Mouse (Mus musculus) neural tube, embryonic 15.5 days (tissue): ENCODE measurements at regions not wholly inside any gene's neighbourhood (a gene's known extent, or its start where the extent isn't known, plus 50 kb on each side); places are given as distances from the start of the nearest gene placed in this dataset.
"Not testable (repeated sequence)": the region's sequence is repeated elsewhere in the genome, so short reads cannot be mapped to it uniquely, and the experiment has no call there.

ENCODE experiments used
- ATAC-seq: fragments of 200-750 bp; cut with Nextera tagmentation; 2 replicates; pipeline ENCODE4 v1.8.0; 2017; ENCODE audit warnings: mild to moderate bottlenecking, moderate TSS enrichment, moderate library complexity; ENCODE audit not compliant: low FRiP score
- H3K27ac ChIP-seq: fragments of 300-500 bp; sonication (generic); replicated peaks from 2 replicates; pipeline ENCODE4 v1.5.1; 2015; ENCODE audit warnings: mild to moderate bottlenecking, inconsistent platforms
- H3K27me3 ChIP-seq: fragments of 300-500 bp; sonication (generic); replicated peaks from 2 replicates; pipeline ENCODE4 v1.6.1; 2015; ENCODE audit warnings: inconsistent platforms
- H3K36me3 ChIP-seq: fragments of 300-500 bp; sonication (generic); 2 replicates; pipeline ENCODE4 v1.6.1; 2015; ENCODE audit warnings: inconsistent platforms
- H3K4me1 ChIP-seq: fragments of 300-500 bp; sonication (generic); 2 replicates; pipeline ENCODE4 v1.6.1; 2015; ENCODE audit warnings: inconsistent platforms
- H3K4me2 ChIP-seq: fragments of 300-500 bp; sonication (generic); 2 replicates; pipeline ENCODE4 v1.6.1; 2015; ENCODE audit warnings: inconsistent platforms, mild to moderate bottlenecking, moderate library complexity
- H3K4me3 ChIP-seq: fragments of 300-500 bp; sonication (generic); replicated peaks from 2 replicates; pipeline ENCODE4 v1.5.1; 2015; ENCODE audit warnings: mild to moderate bottlenecking, inconsistent platforms
- H3K9ac ChIP-seq: fragments of 300-500 bp; sonication (generic); replicated peaks from 2 replicates; pipeline ENCODE4 v1.6.1; 2015; ENCODE audit warnings: mild to moderate bottlenecking, inconsistent platforms
- H3K9me3 ChIP-seq: fragments of 300-500 bp; sonication (generic); replicated peaks from 2 replicates; pipeline ENCODE4 v1.6.1; 2016; ENCODE audit warnings: inconsistent platforms
- WGBS: fragments of 180-500 bp; shearing (Covaris S2); methylation state at CpG from one replicate; pipeline ENCODE4 v1.1.7; 2015; ENCODE audit warnings: mixed read lengths; 5-methylcytosine and 5-hydroxymethylcytosine counted together

DNA sequence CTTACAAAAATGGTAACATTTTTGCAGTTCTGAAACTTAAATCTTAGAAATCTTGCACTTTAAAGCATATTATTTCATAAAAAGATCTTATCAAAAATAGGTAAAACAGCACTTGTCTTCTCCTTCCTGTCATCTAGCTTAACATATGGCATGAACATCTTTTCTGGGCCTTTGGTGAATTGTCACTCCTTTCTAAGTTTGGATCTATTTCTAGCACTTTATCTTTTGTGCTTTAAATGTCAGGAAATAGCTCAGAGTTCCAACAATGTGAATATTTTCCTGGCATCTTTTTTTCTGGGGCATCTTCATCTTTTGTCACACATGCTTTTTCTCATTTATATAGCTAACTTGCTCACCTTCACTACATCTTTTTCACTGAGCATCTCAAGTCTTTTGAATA, 527.4 kb upstream of the Gm5150 start:
- no peak overlapping the region for H3K27ac ChIP-seq
- H3K9ac ChIP-seq: no peak overlapping the region
- no peaks in the 10 kb centered on the region for H3K36me3 ChIP-seq
- H3K9me3 ChIP-seq: no peaks in the 10 kb centered on the region
- ATAC-seq: no peak
- H3K4me2 ChIP-seq: no peak overlapping the region
- H3K4me1 ChIP-seq: no peaks in the 10 kb centered on the region
- no peak overlapping the region for H3K4me3 ChIP-seq
- no peaks in the 10 kb centered on the region for H3K27me3 ChIP-seq

- not testable (repeated sequence) for H3K4me1 ChIP-seq, H3K4me3 ChIP-seq, H3K4me2 ChIP-seq, H3K9me3 ChIP-seq, H3K27ac ChIP-seq, H3K27me3 ChIP-seq, H3K9ac ChIP-seq, H3K36me3 ChIP-seq, ATAC-seq
- 90% methylated on average over 6 of the region's 6 CpGs for WGBS
Measured at GRCm38 (mm10) chr3:16527511-16527910, 521.3 kb upstream of the Gm5150 start.

- H3K4me2 ChIP-seq, ATAC-seq, H3K4me1 ChIP-seq, H3K27ac ChIP-seq, H3K4me3 ChIP-seq, H3K9ac ChIP-seq, H3K27me3 ChIP-seq, H3K9me3 ChIP-seq, H3K36me3 ChIP-seq: not testable (repeated sequence)
- WGBS: 89% methylated on average over 3 of the region's 3 CpGs
Measured at GRCm38 (mm10) chr3:16488431-16488830, 482.2 kb upstream of the Gm5150 start.

- no peaks in the 10 kb centered on the region for H3K9me3 ChIP-seq
- WGBS: 85% methylated on average over 1 of the region's 1 CpGs
- ATAC-seq: no peak
- no peaks in the 10 kb centered on the region for H3K4me1 ChIP-seq
- no peaks in the 10 kb centered on the region for H3K27me3 ChIP-seq
- no peaks in the 10 kb centered on the region for H3K36me3 ChIP-seq
- H3K4me3 ChIP-seq: no peak overlapping the region
- H3K27ac ChIP-seq: no peak overlapping the region
- H3K4me2 ChIP-seq: no peak overlapping the region
- H3K9ac ChIP-seq: no peak overlapping the region
Measured at GRCm38 (mm10) chr3:16482750-16483149, 476.5 kb upstream of the Gm5150 start.

DNA sequence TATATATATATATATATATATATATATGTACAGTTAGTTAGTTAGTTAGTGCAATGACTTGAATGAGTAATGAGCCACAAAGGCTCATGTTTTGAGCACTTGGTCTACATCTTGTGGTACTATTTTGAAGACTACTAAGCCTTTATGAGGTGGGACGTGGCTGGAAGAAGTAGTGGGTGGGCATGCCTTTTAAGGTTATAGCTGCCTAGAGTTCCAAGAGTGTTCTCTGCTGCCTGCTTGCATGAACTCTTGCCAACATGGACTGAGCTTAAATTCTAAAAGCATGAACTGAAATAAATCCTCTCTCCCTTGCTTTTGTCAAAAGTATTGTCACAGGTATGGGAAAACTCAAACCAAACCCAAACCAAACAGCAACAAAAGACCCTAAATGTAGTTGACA, 465.1 kb upstream of the Gm5150 start:
- H3K9ac ChIP-seq: no peak overlapping the region
- no peak overlapping the region for H3K27ac ChIP-seq
- no peak for ATAC-seq
- H3K36me3 ChIP-seq: no peaks in the 10 kb centered on the region
- no peaks in the 10 kb centered on the region for H3K4me1 ChIP-seq
- no peak overlapping the region for H3K4me3 ChIP-seq
- no peaks in the 10 kb centered on the region for H3K27me3 ChIP-seq
- 92% methylated on average over 1 of the region's 1 CpGs for WGBS
- H3K4me2 ChIP-seq: no peak overlapping the region
- no peaks in the 10 kb centered on the region for H3K9me3 ChIP-seq

DNA sequence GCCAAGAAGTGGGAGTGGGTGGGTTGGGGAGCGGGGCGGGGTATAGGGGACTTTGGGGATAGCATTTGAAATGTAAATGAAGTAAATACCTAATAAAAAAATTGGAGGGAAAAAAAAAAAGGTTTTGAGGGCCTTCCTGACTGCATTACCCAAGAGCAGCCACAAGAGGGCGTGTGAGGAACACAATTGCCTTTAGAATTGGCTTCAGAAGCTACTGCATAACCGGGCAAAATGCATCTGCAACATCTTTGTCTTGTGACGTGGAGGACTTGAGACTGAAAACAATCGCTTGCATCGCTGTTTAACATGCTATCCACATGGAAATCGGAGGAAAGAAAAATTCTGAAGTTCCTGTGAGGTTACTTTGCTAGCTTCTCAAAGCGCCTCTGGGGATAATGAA, 460.2 kb upstream of the Gm5150 start:
- ATAC-seq: peak; percentile 94
- peak overlapping the region; percentile 22 for H3K4me3 ChIP-seq
- H3K27ac ChIP-seq: peak overlapping the region; percentile 64
- H3K4me2 ChIP-seq: peak overlapping the region; percentile 50
- no peaks in the 10 kb centered on the region for H3K9me3 ChIP-seq
- 11% methylated on average over 9 of the region's 9 CpGs for WGBS
- H3K36me3 ChIP-seq: no peaks in the 10 kb centered on the region
- H3K9ac ChIP-seq: peak overlapping the region; percentile 26; the same call in 1 of the 2 replicates
- no peaks in the 10 kb centered on the region for H3K27me3 ChIP-seq
- H3K4me1 ChIP-seq: no peaks in the 10 kb centered on the region

DNA sequence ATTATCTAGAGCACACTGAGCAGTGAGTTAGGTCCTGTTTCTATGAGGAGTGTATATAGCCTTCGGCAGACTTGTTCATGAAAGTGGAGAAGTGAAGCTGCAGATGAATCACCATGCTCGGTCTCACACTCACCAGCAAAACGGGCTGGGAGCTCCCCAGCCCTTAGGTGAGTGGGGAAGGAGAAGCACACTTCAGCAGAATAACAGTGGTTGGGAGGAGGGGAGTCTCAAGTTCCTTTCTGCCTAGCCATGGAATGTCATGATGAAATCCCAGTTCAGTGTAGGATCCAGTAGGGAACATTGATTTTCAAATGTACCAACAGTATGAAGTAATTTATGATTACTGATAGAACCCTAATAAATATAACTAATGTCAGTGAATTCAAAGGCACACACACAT, 459.1 kb upstream of the Gm5150 start:
- no peaks in the 10 kb centered on the region for H3K36me3 ChIP-seq
- ATAC-seq: no peak

DNA sequence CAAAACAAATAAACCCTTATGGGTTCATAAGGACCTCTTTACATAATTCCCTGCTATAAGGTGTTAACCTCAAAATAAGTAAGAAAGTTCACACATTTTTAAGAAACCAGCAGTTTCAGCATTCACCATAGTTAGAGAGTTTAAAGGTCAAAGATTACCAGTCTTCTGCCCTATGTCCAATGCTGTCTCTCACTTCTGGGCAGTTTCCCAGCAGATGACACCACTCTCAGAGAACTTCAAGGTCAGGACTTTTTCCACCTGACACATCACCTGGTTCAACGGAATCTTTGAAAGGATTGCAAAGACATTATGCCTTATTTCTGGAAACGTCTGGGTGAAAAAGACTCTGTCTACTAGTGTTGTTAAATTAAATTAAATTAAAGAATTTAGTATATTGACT, 458.1 kb upstream of the Gm5150 start:
- H3K4me3 ChIP-seq: no peak overlapping the region
- no peak overlapping the region for H3K4me2 ChIP-seq
- no peak for ATAC-seq
- H3K36me3 ChIP-seq: no peaks in the 10 kb centered on the region
- 80% methylated on average over 2 of the region's 2 CpGs for WGBS
- no peaks in the 10 kb centered on the region for H3K4me1 ChIP-seq
- H3K27me3 ChIP-seq: no peaks in the 10 kb centered on the region
- H3K9ac ChIP-seq: no peak overlapping the region
- H3K27ac ChIP-seq: no peak overlapping the region
- H3K9me3 ChIP-seq: no peaks in the 10 kb centered on the region

More for the DNA sequence above, 459.1 kb upstream of the Gm5150 start:
- WGBS: 72% methylated on average over 3 of the region's 3 CpGs
- no peak overlapping the region for H3K27ac ChIP-seq
- no peaks in the 10 kb centered on the region for H3K27me3 ChIP-seq
- H3K9me3 ChIP-seq: no peaks in the 10 kb centered on the region
- H3K4me2 ChIP-seq: no peak overlapping the region
- H3K9ac ChIP-seq: no peak overlapping the region
- H3K4me1 ChIP-seq: no peaks in the 10 kb centered on the region
- no peak overlapping the region for H3K4me3 ChIP-seq

DNA sequence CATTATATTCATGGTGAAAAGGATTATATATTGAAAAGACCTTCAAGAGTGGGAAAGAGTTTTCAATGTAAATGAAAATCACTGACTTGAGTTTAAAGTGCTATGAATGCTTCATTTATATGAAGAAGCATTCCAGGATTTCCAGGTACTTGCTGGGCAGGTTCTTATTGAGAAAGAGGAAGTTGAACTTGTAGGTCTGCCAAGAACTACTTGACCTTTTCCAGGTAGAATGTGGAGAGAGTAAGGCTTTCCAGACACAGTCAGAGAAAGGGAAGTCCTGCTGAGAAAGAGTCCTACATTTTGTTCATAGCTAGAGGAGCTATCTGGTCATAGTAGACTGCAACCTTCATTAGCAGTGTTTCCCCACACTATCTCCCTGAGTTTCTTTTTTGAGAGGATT, 426.8 kb upstream of the Gm5150 start:
- H3K9ac ChIP-seq: no peak overlapping the region
- H3K27ac ChIP-seq: no peak overlapping the region
- no peaks in the 10 kb centered on the region for H3K9me3 ChIP-seq
- no peak overlapping the region for H3K4me2 ChIP-seq
- H3K36me3 ChIP-seq: no peaks in the 10 kb centered on the region
- H3K27me3 ChIP-seq: no peaks in the 10 kb centered on the region
- no peak for ATAC-seq
- H3K4me3 ChIP-seq: no peak overlapping the region
- H3K4me1 ChIP-seq: peaks cover 5% of the 10 kb centered on the region; the same call in 1 of the 2 replicates

DNA sequence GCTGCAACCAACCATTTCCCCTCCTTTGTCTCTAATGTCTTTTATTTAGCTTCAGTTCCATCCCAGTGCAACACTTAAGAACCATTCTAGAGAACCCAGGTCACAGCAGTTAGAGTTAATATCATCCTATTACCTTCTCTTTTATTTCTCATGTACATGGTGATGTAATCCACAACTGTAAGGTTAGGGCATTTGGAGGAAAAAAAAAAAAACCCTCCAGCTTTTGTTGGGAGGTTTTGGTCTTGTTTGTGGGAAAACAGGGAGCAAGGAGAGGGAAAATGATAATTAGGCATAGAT, 425.5 kb upstream of the Gm5150 start:
- Histone ChIP-seq H3K4me1 (peaks cover 5% of the 10 kb centered on the region; the same call in 1 of the 2 replicates), H3K4me2 (no peak overlapping the region), H3K27me3 (no peaks in the 10 kb centered on the region), H3K4me3 (no peak overlapping the region), H3K36me3 (no peaks in the 10 kb centered on the region), H3K9me3 (no peaks in the 10 kb centered on the region), H3K9ac (no peak overlapping the region), H3K27ac (peak overlapping the region; percentile 54)
- no peak for ATAC-seq

DNA sequence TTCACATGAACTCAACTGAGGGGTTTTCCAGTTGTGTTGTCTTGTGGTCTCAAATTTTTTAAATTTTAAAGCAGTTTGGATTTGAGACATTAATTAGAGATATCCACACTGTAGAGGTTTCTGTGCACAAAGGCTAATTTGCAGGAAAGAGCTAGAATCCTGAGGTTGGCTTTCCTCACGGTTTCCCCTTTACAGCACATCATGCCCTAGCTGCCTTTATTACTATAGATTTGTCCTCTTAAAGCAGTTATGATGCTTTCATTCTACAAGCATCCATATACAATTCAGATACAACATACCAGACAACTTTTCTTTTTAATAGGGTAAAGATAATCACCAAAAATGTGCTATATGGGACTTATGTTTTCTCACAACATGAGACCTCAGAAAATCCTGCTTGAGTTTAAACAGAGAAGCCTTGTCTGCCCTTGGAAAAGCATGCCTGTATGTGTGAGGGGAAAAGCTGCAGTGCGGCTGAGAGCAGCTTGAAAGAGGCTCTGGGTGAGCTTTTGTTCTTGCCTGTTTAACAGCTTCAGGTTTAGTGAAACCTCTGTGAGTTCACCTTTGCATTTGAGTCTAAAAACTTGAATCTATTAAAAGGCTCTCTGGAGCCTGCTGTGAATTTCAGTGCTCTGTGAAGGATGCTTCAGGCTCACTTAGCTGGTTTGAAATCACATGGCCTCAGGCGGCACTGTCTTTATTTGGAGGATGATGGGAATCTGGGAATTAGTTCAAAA, 425.0 kb upstream of the Gm5150 start:
- WGBS: 23% methylated on average over 3 of the region's 3 CpGs
- H3K4me3 ChIP-seq: no peak overlapping the region
- no peak overlapping the region for H3K4me2 ChIP-seq
- no peaks in the 10 kb centered on the region for H3K36me3 ChIP-seq
- no peaks in the 10 kb centered on the region for H3K27me3 ChIP-seq
- peaks cover 5% of the 10 kb centered on the region; the same call in 1 of the 2 replicates for H3K4me1 ChIP-seq
- no peaks in the 10 kb centered on the region for H3K9me3 ChIP-seq
- ATAC-seq: peak; percentile 84
- H3K9ac ChIP-seq: no peak overlapping the region
- H3K27ac ChIP-seq: peak overlapping the region; percentile 54
